Comparison of ENCODE assay signal across 8 mouse cellular contexts in the genomic region with DNA sequence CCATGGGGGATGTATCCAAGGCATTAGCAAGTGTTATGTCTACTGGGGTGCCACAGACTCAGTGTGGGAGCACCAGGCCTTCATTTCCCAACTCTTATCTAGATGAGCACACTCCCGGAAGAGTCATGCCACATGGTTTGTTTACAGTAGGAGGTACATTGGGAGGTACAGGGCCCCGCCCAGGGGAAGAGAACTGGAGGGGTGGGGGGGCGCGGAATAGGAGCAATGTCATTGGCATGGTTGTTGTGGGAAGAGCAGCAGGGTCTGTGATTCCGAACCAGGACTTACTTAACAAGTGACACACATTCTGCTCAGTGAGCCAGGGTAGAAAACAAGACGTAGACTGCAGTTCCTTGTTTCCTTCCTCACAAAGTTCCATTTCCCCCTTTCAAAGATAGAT.
A peak's percentile ranks its signal among the peaks of the same experiment; 100 is the strongest.
DNase-seq lines count a peak whose midpoint lies in the region; ATAC-seq lines count a peak whose summit lies in the region.

No protein-coding gene starts in this region.

- 68% methylated on average over 6 of the region's 6 CpGs for WGBS in heart, embryonic 11.5 days (ENCODE audit: insufficient replicate concordance)
- 27% methylated on average over 6 of the region's 6 CpGs for WGBS in liver, embryonic 16.5 days (ENCODE audit: insufficient replicate concordance)
- 95% methylated on average over 6 of the region's 6 CpGs for WGBS in forebrain, embryonic 15.5 days

- no peaks in the 10 kb centered on the region for H3K27me3 ChIP-seq in heart, embryonic 11.5 days (ENCODE audit: control insufficient read depth, insufficient read depth, low read length)
- H3K27me3 ChIP-seq in liver, embryonic 16.5 days (ENCODE audit: control insufficient read depth, insufficient read depth, low read depth, low read length), result no peaks in the 10 kb centered on the region
- H3K27me3 ChIP-seq in splenic B cell, adult 2 months (ENCODE audit: control insufficient read depth, insufficient read depth, low read length, poor library complexity, severe bottlenecking), result no peaks in the 10 kb centered on the region
- H3K27me3 ChIP-seq in forebrain, embryonic 15.5 days, result no peaks in the 10 kb centered on the region

- no peaks in the 10 kb centered on the region for H3K9me3 ChIP-seq in heart, embryonic 11.5 days (replicated peaks; ENCODE audit: control insufficient read depth, low read length)
- no peaks in the 10 kb centered on the region for H3K9me3 ChIP-seq in liver, embryonic 16.5 days (replicated peaks; ENCODE audit: control insufficient read depth, low read length)
- H3K9me3 ChIP-seq in forebrain, embryonic 15.5 days, result no peaks in the 10 kb centered on the region

- peak; percentile 98 for DNase-seq in heart, adult 11 months
- peak; percentile 91 for DNase-seq in splenic B cell, adult 2 months (ENCODE audit: low read depth, low spot score)
- DNase-seq in ovary, postnatal 10 days (ENCODE audit: low spot score), result no peak
- no peak for DNase-seq in ovary, postnatal 36 days (ENCODE audit: low spot score)

- no peak overlapping the region for H3K9ac ChIP-seq in heart, embryonic 11.5 days (ENCODE audit: low read depth, low read length)
- H3K9ac ChIP-seq in liver, embryonic 16.5 days (ENCODE audit: low read depth, low read length), result no peak overlapping the region
- no peak overlapping the region for H3K9ac ChIP-seq in forebrain, embryonic 15.5 days (replicated peaks)

- no peak overlapping the region for H3K4me3 ChIP-seq in heart, embryonic 11.5 days (ENCODE audit: low read depth, low read length)
- H3K4me3 ChIP-seq in liver, embryonic 16.5 days (ENCODE audit: low read depth, low read length), result no peak overlapping the region
- H3K4me3 ChIP-seq in forebrain, embryonic 15.5 days, result no peak overlapping the region

- ATAC-seq in heart, embryonic 11.5 days (replicated peaks; ENCODE audit: insufficient number of reproducible peaks, low FRiP score, low TSS enrichment), result no peak
- ATAC-seq in common myeloid progenitor, adult 5-6 weeks (replicated peaks; ENCODE audit: low read depth, poor library complexity, severe bottlenecking), result peak; percentile 68
- ATAC-seq in liver, embryonic 16.5 days (ENCODE audit: low read depth), result peak; percentile 72
- ATAC-seq in forebrain, embryonic 15.5 days (replicated peaks), result no peak

- no peak overlapping the region for H3K4me2 ChIP-seq in heart, embryonic 11.5 days
- H3K4me2 ChIP-seq in liver, embryonic 16.5 days (ENCODE audit: low read depth, low read length), result no peak overlapping the region
- H3K4me2 ChIP-seq in forebrain, embryonic 15.5 days (replicated peaks), result no peak overlapping the region

- no peaks in the 10 kb centered on the region for H3K4me1 ChIP-seq in heart, embryonic 11.5 days (ENCODE audit: control insufficient read depth, insufficient read depth, low read length)
- peaks cover 3% of the 10 kb centered on the region; the same call in 1 of the 2 replicates for H3K4me1 ChIP-seq in liver, embryonic 16.5 days (ENCODE audit: control insufficient read depth, low read depth, low read length)
- no peaks in the 10 kb centered on the region for H3K4me1 ChIP-seq in forebrain, embryonic 15.5 days

- no peak overlapping the region for H3K27ac ChIP-seq in heart, embryonic 11.5 days (ENCODE audit: low read depth, low read length)
- peak overlapping the region; percentile 54 for H3K27ac ChIP-seq in liver, embryonic 16.5 days (ENCODE audit: low read length)
- H3K27ac ChIP-seq in forebrain, embryonic 15.5 days (replicated peaks), result no peak overlapping the region

- H3K36me3 ChIP-seq in heart, embryonic 11.5 days (ENCODE audit: control insufficient read depth, insufficient read depth, low read length), result no peaks in the 10 kb centered on the region
- no peaks in the 10 kb centered on the region for H3K36me3 ChIP-seq in liver, embryonic 16.5 days (ENCODE audit: control insufficient read depth, insufficient read depth)
- H3K36me3 ChIP-seq in splenic B cell, adult 2 months (ENCODE audit: control insufficient read depth, insufficient read depth, low read length, poor library complexity, severe bottlenecking), result no peaks in the 10 kb centered on the region
- no peaks in the 10 kb centered on the region for H3K36me3 ChIP-seq in forebrain, embryonic 15.5 days

Comparison
In these comparisons a context has a peak if more than half of its experiments do, and no peak if none do; other contexts are left out.
1. DNase-seq: peak in heart, adult 11 months (single experiment) and splenic B cell, adult 2 months (single experiment); none in ovary, postnatal 10 days (single experiment) and ovary, postnatal 36 days (single experiment).
2. ATAC-seq: peak in common myeloid progenitor, adult 5-6 weeks (single experiment) and liver, embryonic 16.5 days (single experiment); none in heart, embryonic 11.5 days (single experiment) and forebrain, embryonic 15.5 days (single experiment).